Mouse (Mus musculus) embryonic facial prominence, embryonic 11.5 days (tissue): ENCODE measurements around the gene Gm49380. TPM values are rescaled to one million over a fixed set of nuclear protein-coding genes. Genes with fewer than 3 reads are reported as not detected.

Experiments used
- polyA plus RNA-seq: library from polyadenylated mRNA; unstranded; fragments of >200 nt; fragmentation: Nextera tagmentation; extraction: Ambion mirVana; gene quantifications from 2 replicates; pipeline ENCODE4 v1.2.1, GENCODE M21; 2014

Gm49380 gene
- polyA plus RNA-seq, 1 experiment from 2014 or later = 0.08 TPM

Other genes starting within 250 kb of the Gm49380 start
- gene Thy1, start 70.1 kb downstream of the Gm49380 start, polyA plus RNA-seq = 1.8 and 2.4 TPM in 2 replicates
- 12.7 and 13.1 TPM in 2 replicates for gene Usp2, start 46.5 kb downstream of the Gm49380 start, polyA plus RNA-seq
- 0.17 and 0.32 TPM in 2 replicates for gene Mfrp, start 11.8 kb downstream of the Gm49380 start, polyA plus RNA-seq
- 0.53 and 0.56 TPM in 2 replicates for gene C1qtnf5, start 6.3 kb downstream of the Gm49380 start, polyA plus RNA-seq
- 59.5 and 65.9 TPM in 2 replicates for gene Rnf26, start within 50 bp of the Gm49380 start, polyA plus RNA-seq
- 18.3 and 20.1 TPM in 2 replicates for gene Mcam, start 21.0 kb upstream of the Gm49380 start, polyA plus RNA-seq
- 16.4 and 17.4 TPM in 2 replicates for gene Cbl, start 120.5 kb upstream of the Gm49380 start, polyA plus RNA-seq
- gene Ccdc153, start 127.2 kb upstream of the Gm49380 start, polyA plus RNA-seq = not detected in 2 replicates
- gene Pdzd3, start 138.0 kb upstream of the Gm49380 start, polyA plus RNA-seq = not detected in 2 replicates
- 2.6 TPM in 2 replicates for gene Nlrx1, start 155.1 kb upstream of the Gm49380 start, polyA plus RNA-seq
- gene Abcg4, start 175.1 kb upstream of the Gm49380 start, polyA plus RNA-seq = 1.6 and 2.0 TPM in 2 replicates
- gene Hinfp, start 192.2 kb upstream of the Gm49380 start, polyA plus RNA-seq = 17.2 and 19.6 TPM in 2 replicates
- gene C2cd2l, start 206.8 kb upstream of the Gm49380 start, polyA plus RNA-seq = 5.8 and 7.5 TPM in 2 replicates
- 51.3 and 60.6 TPM in 2 replicates for gene Dpagt1, start 212.5 kb upstream of the Gm49380 start, polyA plus RNA-seq
- gene H2afx, start 221.2 kb upstream of the Gm49380 start, polyA plus RNA-seq = 412 and 427 TPM in 2 replicates
- gene Hmbs, start 230.7 kb upstream of the Gm49380 start, polyA plus RNA-seq = 152 and 161 TPM in 2 replicates
- gene Vps11, start 248.2 kb upstream of the Gm49380 start, polyA plus RNA-seq = 27.3 and 27.6 TPM in 2 replicates